Mouse (Mus musculus) monocyte, adult 5-6 weeks (primary cell): ENCODE data around the gene Olfr453. TPM values are rescaled to one million over a fixed set of nuclear protein-coding genes. Genes with fewer than 3 reads are reported as not detected.

ENCODE experiments used
- ATAC-seq: fragments of 153-309, 156-312 bp; replicated peaks from 2 replicates; pipeline ENCODE4 v1.8.0; 2017; ENCODE audit warnings: mild to moderate bottlenecking; ENCODE audit not compliant: low TSS enrichment, insufficient number of reproducible peaks, severe bottlenecking, poor library complexity, low FRiP score
- total RNA-seq: library from RNA; stranded (forward); fragments of 200-1000, 200-491, 200-594 nt; gene quantifications from 3 replicates; pipeline ENCODE4 v1.2.3, GENCODE M21; 2017

The Olfr453 gene
- not detected in 3 replicates for total RNA-seq

DNA sequence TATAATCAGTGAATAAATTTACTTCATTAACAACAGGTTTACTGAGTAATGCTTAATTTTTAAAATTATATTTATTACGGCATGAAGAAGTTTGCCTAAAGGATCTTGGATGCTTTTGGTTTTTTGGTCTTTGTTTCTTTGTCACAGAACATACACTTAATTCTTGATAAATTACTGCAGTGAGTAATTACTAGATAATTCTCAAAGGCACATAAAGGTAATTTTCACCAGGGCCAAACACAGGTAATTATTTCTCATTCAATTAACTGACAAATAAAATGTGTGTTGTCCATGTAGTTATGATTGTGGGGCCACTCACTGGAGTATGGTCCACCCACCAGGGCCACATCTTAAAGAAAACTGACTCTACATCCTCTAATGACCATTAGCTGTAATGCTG lies at the start of gene Olfr453:
TSS of gene Olfr453 (plus strand) at position 301 of the 400 bp plus-strand sequence.
- no peak for ATAC-seq

DNA sequence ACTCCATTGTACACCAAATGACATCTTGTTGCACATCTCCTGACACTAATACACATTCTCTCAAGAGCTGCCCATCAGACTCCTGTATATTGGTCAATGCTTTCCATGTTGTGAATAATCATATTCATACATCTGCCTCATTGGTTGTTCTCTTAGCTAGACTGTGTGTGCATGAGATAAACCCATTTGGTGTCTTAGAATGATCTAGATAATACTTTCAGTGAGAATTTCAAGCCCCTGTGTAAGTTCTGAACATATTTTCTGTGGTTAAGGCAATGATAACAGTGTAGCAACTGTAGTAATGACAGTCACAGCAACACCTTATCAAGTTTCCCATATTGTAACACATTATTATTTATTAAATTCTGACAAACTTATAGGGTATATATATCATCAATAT lies 49.4 kb upstream of the Olfr453 start:
- no peak for ATAC-seq

DNA sequence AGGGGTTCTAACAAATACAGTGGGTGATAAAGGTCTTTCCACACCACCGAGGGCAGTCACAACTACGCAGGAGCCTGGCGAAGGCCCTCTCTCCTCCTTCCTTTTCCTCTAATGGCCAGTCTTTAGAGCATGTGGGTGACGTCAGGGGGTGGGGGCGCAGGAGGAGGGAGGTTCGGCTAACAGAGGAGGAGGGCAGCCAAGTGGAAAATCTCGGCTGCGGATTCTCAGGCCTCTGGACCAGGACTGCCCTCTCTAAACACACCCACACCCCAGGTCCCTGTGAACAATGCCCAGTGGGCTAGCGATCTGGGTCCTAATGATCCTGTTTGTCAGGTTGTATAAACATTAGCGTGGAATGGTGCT lies 47.0 kb upstream of the Olfr453 start:
- no peak for ATAC-seq

DNA sequence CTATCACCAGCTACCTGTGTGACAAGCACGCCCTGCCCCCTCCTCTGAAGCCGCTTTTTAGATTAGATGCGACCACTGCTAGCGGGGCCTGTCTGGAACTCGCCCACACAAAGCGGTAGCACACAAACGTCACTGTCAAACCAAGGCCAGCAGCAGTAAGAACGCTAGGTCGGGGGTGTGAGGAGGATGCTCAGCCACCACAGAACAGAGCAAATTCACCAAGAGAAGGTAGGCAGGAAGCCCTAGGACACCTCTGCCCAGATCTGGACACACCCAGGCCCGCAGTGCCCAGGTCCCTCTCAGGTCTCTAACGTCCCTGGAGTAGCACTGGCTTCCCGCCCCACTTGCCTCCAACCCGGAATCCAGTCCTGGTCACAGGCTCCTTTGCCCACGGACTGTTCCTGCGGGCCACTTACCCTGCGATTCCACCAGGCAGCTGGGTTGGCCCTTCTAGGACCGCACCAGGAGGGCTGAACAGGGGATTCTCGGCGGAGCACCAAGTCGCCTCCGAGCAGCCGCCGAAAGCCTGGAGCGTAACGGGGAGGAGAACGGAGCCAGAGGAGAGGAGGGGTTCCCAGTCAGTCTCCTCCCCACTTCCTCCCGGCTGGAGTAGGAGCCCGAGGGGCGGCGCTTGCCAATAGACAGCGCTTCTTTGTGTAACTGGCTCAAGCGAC lies 46.5 kb upstream of the Olfr453 start:
- no peak for ATAC-seq

DNA sequence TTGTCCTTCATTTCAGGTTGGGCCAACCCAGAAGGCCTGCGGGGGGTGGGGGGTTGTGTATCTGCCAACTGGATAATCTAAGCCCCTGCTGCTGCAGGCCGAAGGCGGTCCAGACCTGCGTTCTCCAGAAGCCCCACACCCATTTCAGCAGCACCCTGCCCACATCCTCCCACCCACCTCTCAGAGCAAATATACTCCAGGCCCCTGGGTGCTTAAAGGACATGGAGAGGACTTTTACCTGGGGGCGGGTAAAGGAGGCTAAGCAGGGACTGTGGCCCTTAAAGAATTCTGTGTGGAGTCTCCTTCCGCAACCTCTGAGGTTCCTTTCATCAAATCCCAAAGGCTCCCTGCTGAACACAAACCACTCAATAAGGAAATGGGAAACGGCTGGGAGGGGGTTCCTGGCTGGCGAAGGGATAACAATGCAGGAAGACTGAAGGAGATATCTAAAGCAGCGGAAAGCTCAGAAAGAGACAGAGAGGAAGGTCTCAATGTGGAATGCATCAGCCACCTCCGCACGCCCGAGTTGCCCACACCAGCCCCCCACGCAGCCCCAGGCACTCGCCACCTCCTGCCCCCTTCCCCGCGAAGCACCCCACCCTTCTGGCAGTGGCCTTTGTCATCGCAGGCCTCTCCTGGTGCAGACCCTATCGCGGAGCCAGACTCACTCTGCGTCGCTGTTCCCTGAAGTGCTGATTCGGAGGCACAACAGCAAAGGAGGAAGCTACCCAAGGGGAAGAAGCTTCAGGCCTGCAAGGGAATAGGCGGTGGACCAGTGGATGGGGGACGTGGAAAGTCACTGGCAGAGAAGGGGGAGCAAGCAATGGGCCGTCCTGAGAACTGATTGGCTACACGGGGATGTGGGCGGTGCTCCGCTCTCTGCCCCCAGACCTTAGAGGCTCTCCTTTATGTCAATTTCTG lies 29.6 kb upstream of the Olfr453 start, which contains the start of gene Tcaf1:
TSS of gene Tcaf1 (minus strand) at position 798 of the 921 bp plus-strand sequence.
- ATAC-seq: no peak

DNA sequence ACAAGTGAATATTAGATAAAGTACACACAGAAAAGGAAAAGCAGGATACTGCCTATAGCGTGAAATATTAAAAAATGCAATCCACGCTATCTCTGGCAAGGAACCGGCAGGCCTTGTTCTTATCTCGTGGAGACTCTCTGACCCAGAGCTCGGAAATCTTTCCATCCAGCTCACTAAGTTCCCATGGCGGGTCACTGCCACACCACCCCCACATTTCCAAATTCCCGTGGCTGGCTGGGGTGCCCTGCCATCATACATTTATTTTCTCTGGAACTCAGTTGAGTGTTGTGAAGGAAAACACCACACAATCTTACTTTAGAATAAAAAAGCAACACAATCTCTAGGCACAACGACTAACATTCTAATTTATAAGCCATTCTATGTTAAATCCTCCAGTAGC lies 24.5 kb upstream of the Olfr453 start:
- no peak for ATAC-seq

DNA sequence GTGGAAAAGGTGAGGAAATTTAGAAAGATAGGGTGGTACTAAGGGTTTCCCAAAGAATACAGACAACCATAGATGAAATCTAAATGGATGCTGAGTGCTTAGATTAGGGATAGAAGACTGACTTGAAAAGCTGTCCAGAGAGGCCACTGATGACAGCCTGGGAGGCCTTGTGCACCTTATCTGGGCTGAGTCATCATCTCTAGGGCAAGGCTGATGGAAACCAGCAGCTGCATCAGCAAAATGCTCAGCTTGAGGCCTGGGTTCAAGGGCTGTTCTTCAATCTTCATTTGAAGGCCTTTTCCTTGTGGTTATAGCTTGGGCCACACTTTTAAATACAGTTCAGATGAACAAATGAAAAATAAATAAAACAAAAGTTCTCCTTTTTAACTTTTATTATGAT lies 21.2 kb upstream of the Olfr453 start:
- no peak for ATAC-seq

DNA sequence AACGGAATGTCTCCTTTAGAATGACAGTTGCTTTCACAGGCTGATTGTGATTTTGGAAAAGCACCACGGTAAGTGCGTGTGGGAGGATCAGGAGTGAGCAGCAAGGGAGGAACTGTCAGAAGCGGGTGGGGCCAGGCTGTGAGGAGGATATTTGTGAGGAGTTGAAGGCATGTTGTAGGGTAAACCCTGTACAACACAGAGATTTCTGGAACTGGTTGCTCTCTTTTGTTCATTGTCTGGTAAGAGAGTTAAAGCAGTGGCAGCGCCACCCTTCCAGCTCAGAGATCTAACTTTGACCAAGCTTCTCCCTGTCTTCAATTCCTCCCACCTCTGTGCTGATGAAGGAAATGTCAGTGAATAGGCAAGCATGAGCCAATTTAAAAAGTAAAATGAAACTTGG lies 3.1 kb downstream of the Olfr453 start:
- ATAC-seq: no peak

DNA sequence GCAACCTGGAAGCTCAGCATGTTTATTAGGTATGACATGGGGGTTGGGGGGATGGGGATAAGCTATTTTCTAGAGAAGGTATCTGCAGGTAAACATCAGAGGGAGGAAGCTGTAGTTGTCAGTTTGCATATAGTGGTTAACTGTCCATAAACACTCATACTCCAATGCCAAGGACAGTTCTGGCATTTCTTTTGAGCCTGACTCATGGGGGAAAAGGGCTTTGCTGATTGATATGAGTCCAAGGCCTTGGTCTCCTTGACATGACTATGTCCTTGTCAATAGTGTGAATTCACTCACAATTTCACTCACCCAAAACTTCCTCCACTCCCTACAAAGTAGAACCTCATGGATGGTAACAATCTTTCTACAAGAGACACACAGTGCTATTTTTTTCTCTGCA lies 8.7 kb downstream of the Olfr453 start:
- ATAC-seq: no peak

DNA sequence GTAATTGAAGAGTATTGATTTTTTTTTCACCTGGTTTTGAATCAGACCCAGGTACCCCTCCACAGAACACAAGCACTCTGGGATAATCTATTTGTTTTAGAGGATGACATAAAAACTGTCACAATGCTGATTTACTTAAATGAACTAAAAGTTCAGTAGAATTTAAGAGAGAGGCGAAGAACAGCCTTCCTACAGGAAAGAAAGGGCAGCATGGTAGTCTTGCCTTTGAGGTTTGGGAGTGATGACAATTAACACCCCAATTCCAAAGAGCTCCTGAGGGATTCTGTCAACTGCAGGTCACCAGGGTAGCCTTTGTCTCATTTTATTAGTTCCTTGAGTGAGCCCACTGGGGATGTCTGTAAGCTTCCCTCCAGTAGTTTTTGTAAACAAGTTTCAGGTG lies 16.9 kb downstream of the Olfr453 start, which contains the start of gene Olfr38:
TSS of gene Olfr38 (plus strand) at position 301 of the 400 bp plus-strand sequence.
- no peak for ATAC-seq

DNA sequence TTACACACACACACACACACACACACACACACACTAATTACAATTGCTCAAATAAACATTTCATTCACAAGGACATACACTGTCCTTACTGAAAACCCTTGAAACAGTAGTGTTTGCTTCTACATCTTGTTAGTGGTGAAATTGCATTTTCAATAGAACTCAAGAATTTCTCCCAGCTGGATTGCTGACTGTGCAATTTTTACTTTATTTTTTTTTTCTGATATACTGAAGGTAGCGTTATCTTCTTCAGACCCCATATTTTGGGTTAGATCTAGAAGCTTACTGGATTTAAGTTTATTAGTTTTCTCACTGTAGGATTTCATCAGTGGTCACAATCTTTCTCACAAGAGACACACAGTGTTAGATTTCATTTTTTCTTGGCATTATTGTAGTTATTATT lies 37.9 kb downstream of the Olfr453 start:
- ATAC-seq: no peak

DNA sequence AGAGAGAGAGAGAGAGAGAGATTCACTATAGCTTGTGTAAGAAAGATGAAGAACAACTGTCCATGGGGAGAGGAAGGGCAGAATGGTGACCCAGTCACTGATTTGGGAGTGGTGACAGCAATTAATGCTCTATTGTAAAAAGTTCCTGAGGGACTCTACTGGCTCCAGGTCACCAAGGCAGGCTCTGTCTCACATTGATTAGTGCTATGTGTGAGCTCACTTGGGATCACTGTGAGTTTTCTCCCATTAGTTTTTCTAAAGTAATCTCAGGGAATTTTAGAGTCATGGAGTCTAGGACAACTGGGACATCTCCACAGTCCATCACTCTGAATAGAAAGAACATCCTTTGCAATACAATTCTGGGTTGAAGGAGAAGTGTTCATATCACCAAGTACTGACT lies 45.6 kb downstream of the Olfr453 start, which contains the start of gene Olfr452:
TSS of gene Olfr452 (plus strand) at position 301 of the 400 bp plus-strand sequence.
- ATAC-seq: no peak

DNA sequence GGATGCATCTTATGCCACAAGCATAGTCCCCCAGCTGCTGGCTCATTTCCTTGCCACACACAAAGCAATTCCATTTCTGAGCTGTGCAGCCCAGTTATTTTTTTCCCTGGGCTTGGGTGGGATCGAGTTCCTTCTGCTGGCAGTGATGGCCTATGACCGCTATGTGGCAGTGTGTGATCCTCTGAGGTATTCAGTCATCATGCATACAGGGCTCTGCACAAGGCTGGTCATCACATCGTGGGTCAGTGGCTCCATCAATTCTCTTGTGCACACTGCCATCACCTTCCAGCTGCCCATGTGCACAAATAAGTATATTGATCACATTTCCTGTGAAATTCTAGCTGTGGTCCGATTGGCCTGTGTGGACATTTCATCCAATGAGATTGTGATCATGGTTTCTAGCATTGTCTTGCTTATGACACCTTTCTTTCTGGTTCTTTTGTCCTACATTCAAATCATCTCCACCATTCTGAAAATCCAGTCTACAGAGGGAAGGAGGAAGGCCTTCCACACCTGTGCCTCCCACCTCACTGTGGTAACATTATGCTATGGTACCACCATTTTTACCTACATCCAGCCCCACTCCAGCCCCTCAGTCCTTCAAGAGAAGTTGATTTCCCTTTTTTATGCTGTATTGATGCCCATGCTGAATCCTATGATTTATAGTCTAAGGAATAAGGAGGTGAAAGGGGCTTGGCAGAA lies 51.2 kb downstream of the Olfr453 start:
- no peak for ATAC-seq

DNA sequence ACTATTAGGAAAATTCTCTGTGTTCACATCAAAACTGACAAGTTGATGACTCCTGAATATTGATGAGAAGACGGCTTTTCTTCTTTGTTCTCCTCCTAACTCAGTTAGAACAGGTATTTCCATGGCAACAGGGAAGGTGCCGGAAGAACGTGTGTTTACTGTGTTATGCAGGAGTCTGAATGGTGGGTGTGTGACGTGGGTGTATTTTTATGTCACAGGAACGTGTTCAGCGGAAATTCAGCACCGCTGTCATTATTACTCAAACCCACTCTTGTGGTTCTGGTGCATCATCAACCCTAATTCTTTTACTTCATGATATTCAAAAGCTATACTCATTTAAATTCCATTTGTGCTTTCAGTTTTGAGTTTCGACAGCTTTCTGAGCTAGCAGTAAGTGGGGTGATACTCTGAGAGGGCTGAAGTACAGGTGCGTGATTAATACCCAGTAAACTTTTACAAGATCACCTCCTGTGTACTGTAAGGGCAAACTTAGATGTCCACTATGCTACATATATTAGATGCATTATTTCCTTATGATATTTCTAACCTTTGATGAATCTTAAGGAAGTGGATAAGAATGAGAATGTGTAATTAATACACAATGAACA lies 51.9 kb downstream of the Olfr453 start:
- no peak for ATAC-seq

DNA sequence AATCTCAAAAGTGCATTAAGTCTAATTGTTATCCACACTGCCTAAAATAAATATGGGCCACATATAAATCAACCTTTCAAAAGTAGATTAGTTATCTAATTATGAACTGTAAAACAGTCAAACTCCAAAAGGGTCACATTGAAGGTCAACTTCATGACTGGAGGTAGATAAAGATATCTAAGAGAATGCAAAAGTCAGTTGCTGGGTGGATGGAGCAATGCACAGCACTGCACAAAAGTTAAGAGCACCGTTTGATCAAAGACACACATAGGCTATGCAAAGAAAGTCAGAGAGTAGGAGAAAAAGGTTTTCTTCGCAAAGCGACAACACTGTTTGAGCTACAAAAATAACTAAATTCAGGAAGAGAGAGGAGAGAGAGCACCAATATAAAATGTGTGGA lies 55.8 kb downstream of the Olfr453 start:
- ATAC-seq: no peak
